Mouse (Mus musculus) midbrain, embryonic 10.5 days (tissue): Measurements from ENCODE around the gene Pitpnm3. TPM values are rescaled to one million over a fixed set of nuclear protein-coding genes. Genes with fewer than 3 reads are reported as not detected.

Experiments
- polyA plus RNA-seq: library from polyadenylated mRNA; unstranded; fragments of >200 nt; fragmentation: Nextera tagmentation; extraction: Ambion mirVana; gene quantifications from 2 replicates; pipeline ENCODE4 v1.2.1, GENCODE M21; 2016

Pitpnm3 gene
- polyA plus RNA-seq, 1 experiment from 2014 or later, result 0.10 TPM

Other genes starting within 250 kb of the Pitpnm3 start
- 0.67 and 0.97 TPM in 2 replicates for gene Aipl1, start 98.3 kb downstream of the Pitpnm3 start, polyA plus RNA-seq
- 251 and 280 TPM in 2 replicates for gene Pimreg, start 93.7 kb downstream of the Pitpnm3 start, polyA plus RNA-seq
- gene Gm43951, start 71.1 kb upstream of the Pitpnm3 start, polyA plus RNA-seq, result 0.28 and 0.61 TPM in 2 replicates
- gene 4933427D14Rik, start 71.7 kb upstream of the Pitpnm3 start, polyA plus RNA-seq, result 19.0 and 20.2 TPM in 2 replicates
- gene Txndc17, start 71.8 kb upstream of the Pitpnm3 start, polyA plus RNA-seq, result 166 and 185 TPM in 2 replicates
- gene Med31, start 79.8 kb upstream of the Pitpnm3 start, polyA plus RNA-seq, result 52.4 and 52.7 TPM in 2 replicates
- gene Slc13a5, start 131.4 kb upstream of the Pitpnm3 start, polyA plus RNA-seq, result 0.26 and 0.82 TPM in 2 replicates
- 1.5 and 2.5 TPM in 2 replicates for gene Xaf1, start 165.9 kb upstream of the Pitpnm3 start, polyA plus RNA-seq
- gene Fbxo39, start 178.7 kb upstream of the Pitpnm3 start, polyA plus RNA-seq, result not detected in 2 replicates
- gene Tekt1, start 226.7 kb upstream of the Pitpnm3 start, polyA plus RNA-seq, result 6.1 and 6.8 TPM in 2 replicates